Mouse (Mus musculus) large intestine, adult 2 months (tissue): Measurements from ENCODE around the gene BC048671. TPM values are rescaled to one million over a fixed set of nuclear protein-coding genes. Genes with fewer than 3 reads are reported as not detected.

Source experiments
- DNase-seq: peaks from one replicate; pipeline ENCODE4 v3.0.0-alpha.2; 2012; ENCODE audit warnings: low read depth, low spot score
- WGBS: fragments of 180-500 bp; shearing (Covaris S2); methylation state at CpG from one replicate; pipeline ENCODE4 v1.1.7; 2018; 5-methylcytosine and 5-hydroxymethylcytosine counted together
- polyA plus RNA-seq: library from polyadenylated mRNA; depleted of rRNA; stranded (reverse); fragments of >200 nt; gene quantifications from 2 replicates; pipeline ENCODE4 v1.2.3, GENCODE M21; 2012; rRNA removed

BC048671 gene
- polyA plus RNA-seq: not detected in 2 replicates

- DNase-seq: no peak
- 94% methylated on average over 1 of the region's 1 CpGs for WGBS
Observed at GRCm38 (mm10) chr6:90300919-90301318, at the start of gene BC048671. TSS of gene BC048671 (plus strand) at chr6:90301219.

GRCm38 (mm10) chr6:90288265-90288664, 12.8 kb upstream of the BC048671 start:
- WGBS: 57% methylated on average over 12 of the region's 12 CpGs
- no peak for DNase-seq

DNA sequence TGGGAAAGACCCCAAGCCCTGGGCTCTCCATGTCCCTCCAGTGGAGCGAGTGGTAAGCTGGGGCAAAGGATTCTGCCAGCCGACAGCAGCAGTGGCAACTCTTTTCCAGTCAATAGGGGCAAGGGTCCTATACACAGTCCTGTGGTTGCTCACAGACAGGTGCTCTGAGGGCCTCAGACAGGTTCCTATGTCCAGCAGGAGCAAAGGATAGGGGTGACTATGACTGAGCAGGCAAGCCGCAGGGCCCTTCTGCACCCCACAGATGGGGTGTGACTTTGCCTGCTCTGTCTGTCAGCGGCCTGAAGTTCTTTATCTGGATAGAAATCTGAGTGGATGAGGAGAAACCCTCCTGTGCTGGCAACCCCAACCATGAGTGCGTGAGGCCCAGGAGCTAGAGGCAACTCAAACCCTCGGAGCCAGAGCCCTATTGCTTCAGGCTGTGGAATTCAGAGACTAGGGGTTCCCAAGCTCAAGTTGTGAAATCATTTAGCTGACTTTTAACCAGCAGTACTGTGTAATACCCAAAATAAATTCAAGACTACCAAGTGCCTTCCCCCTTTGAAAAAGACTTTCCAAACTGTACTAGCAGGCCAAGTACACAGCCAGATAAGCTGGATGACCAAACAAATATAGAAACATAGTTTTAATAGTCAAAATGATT, 5.4 kb downstream of the BC048671 start:
- 75% methylated on average over 6 of the region's 6 CpGs for WGBS
- DNase-seq: no peak

GRCm38 (mm10) chr6:90308839-90309778, 8.1 kb downstream of the BC048671 start:
- 88% methylated on average over 87 of the region's 87 CpGs for WGBS
- DNase-seq: no peak

DNA sequence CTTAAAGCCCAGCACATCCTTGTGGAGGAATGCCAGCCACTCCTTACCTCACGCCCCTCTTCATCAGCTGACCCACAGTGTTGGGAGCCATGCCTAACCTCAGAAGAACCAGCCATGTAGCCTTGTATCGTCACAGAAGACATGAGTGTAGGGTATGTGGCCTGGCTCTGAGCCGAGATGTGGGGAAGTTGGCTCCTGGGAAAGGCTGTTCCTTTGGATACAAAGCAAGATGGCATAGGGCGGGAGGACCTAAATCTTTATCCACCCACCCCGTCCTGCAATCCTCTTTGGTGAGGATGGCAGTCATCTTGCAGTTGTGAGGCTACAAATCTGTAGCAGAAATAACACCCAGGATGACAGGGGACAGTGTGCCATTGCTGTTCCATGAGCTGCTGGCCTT, 14.9 kb downstream of the BC048671 start:
- no peak for DNase-seq
- 84% methylated on average over 5 of the region's 5 CpGs for WGBS

- no peak for DNase-seq
- 80% methylated on average over 2 of the region's 2 CpGs for WGBS
Observed at GRCm38 (mm10) chr6:90317510-90318258, 16.7 kb downstream of the BC048671 start.

- 96% methylated on average over 2 of the region's 2 CpGs for WGBS
- no peak for DNase-seq
Observed at GRCm38 (mm10) chr6:90319019-90319418, 18.0 kb downstream of the BC048671 start.

DNA sequence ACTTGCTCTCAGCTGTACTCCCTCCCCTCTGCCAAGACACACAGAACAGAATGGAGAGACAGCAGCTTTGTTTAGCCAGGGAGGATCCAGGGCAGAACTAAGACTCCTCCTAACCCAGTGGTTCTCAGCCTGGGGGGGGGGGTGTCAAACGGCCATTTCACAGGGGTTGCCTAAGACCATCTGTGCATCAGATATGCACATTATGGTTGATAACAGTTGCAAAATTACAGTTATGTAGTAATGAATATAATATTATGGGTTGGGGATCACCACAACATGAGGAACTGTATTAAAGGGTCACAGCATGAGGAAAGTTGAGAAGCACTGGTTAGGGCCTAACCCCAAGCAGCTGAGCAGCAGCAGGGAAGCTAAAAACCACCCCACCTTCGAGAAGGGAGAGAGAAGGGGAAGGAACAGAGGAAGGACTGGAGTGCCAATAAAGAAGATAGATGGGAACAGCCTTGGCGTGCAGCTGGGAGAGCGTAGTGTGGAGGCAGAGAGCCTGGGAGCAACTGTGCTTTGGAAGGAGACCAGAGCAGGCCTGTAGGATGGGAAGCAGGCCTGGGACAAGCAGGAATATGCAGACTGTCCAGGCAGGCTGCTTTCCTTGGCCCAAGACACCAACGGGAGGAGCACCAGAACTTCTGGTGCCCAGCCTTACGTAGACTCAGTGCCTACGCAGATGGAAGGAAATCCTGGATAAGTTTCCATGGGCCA, 18.6 kb downstream of the BC048671 start:
- 67% methylated on average over 7 of the region's 7 CpGs for WGBS
- no peak for DNase-seq

DNA sequence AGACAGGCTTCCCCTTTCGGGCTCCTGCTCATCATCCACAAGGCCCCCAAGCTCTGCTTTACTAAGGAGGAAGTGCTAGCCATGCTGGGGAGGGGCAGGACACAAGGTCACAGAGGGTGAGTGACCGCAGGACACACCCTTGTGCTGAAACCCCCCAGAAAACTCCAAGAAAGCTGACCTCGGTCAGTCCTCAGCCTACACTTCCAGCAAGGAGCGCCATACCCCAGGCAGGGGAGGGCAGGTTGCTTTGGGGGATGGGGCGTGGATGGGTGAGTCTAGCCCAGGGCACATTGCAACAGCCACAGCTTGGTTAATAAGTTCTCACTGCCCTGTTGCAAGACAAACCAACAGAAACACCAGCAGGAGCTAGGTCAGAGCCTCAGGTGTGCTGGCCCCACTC, 19.4 kb downstream of the BC048671 start:
- 48% methylated on average over 5 of the region's 5 CpGs for WGBS
- DNase-seq: no peak

GRCm38 (mm10) chr6:90321811-90322210, 20.8 kb downstream of the BC048671 start:
- no peak for DNase-seq
- WGBS: 49% methylated on average over 4 of the region's 4 CpGs

- no peak for DNase-seq
- 73% methylated on average over 3 of the region's 3 CpGs for WGBS
Observed at GRCm38 (mm10) chr6:90324026-90324425, 23.0 kb downstream of the BC048671 start.

- WGBS: 52% methylated on average over 3 of the region's 3 CpGs
- DNase-seq: no peak
Observed at GRCm38 (mm10) chr6:90324463-90324862, 23.4 kb downstream of the BC048671 start.

GRCm38 (mm10) chr6:90324991-90325390, 24.0 kb downstream of the BC048671 start, which contains the start of gene Chst13:
TSS of gene Chst13 (minus strand) at chr6:90325185.
- no peak for DNase-seq
- 3% methylated on average over 22 of the region's 22 CpGs for WGBS

GRCm38 (mm10) chr6:90327670-90328069, 26.7 kb downstream of the BC048671 start:
- DNase-seq: no peak
- 13% methylated on average over 6 of the region's 6 CpGs for WGBS

DNA sequence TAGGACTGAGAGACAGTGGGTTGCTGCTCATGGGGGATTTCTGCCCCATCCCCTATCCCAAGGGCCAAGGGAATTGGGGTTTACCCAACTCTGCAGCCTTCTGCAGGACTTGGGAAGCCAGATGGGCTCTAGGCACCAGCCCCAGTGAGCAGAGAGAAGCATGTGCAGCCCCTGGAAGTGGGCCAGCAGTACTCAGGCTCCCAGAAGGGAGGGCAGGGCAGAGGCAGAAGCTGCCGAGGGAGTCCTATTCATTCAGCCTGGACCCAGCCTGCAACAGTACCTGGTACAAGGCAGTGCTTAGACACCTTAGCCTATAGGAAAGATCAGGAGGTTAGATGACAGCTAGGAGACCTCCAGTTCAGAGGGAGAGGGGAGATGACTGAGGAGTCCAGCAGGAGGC, 28.9 kb downstream of the BC048671 start:
- 4% methylated on average over 1 of the region's 1 CpGs for WGBS
- no peak for DNase-seq

DNA sequence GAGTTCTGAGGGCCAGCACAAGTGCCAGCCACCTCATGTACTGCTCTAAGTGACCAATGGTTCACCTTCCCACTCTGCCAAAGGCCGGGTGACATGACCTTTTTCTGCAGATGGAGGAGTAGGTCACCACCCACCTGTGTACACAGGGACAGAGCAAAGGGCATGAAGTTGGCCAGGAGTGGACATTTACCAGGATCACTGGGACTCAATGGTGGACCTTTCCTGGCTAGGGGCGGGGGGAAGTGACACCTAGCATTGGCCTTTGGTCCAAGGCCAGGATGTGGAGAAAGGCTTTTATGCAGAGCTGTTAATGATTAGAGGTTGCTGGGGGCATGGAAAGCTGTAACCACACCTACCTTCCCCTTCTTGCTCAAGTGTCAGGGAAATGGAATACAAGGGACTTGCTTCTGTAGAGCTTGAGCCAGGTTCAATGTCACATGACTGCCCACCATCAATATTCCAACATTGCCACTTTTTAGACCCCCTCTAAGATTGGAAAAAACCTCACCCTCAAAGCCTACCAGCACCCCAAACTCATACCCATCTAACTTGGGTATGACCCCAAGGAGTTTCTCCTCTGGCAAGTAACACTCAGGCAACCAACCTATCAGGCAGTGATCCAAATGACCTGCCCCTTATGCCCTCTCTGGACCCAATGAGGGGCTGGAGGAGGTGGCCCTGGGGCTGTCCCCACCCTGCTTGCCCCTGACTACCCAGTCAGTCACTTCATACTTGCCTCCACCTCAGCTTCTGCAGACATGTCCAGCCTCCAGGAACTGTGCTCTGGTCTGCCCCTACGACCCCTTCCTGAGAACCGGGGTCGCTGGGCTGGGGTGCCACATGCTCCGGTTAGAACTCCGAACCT, 31.8 kb downstream of the BC048671 start, which contains the start of gene Uroc1:
Gene Uroc1, plus strand, starts transcription at position 724 of the 865 bp plus-strand sequence.
- no peak for DNase-seq

GRCm38 (mm10) chr6:90334244-90334643, 33.2 kb downstream of the BC048671 start:
- no peak for DNase-seq
- 62% methylated on average over 3 of the region's 3 CpGs for WGBS

More for the DNA sequence above, 31.8 kb downstream of the BC048671 start, which contains the start of gene Uroc1:
- 74% methylated on average over 7 of the region's 7 CpGs for WGBS

DNA sequence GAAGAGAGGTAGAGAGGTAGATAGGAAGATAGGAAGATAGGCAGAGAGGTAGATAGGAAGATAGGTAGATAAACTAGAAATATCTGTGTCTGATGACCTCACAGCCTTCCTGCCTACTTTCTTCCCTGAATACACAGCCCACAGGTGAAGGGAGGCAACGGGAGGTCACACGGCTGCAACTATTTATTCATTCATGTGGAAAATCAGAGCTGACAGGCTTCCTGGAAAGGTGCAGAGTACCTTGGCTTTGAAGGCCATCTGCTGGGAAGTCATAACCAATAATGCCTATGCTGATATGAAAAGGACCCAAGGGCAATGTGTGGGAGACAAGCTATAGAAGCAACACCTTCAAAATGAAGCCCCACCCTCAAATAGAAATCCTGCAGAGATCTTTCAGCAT, 41.3 kb downstream of the BC048671 start:
- DNase-seq: no peak
- WGBS: 48% methylated on average over 2 of the region's 2 CpGs
